Mouse (Mus musculus): ENCODE data around the gene Stab2. TPM values are rescaled to one million over a fixed set of nuclear protein-coding genes. Genes with fewer than 3 reads are reported as not detected.

Gene Stab2
- total and polyA plus RNA-seq, 2 experiments = 24.0 to 73.5 TPM

DNA sequence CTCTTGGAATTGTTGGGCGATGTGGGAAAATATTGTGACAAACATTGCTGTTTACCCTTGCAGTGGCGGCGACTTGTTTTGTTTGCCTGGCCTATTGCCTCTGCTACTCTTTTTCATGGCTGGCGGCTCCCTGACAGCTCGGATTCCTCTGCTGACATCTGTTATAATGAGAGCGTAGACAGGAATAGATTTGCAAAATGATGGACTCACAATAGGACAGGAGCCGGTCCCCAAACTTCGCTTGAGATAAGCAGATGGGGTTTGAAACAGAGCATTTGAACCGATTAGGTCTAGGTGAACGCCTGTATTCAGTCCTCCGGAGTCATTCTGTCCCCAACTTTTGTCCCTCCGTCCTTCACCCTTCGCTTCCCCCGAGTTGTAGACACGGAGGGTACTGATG is 28.0 kb upstream of the Stab2 start:
- Histone ChIP-seq H3K27ac (replicated peaks; ENCODE audit: insufficient read depth, low read depth, low read length) (no peak overlapping the region), H3K79me2 (ENCODE audit: control insufficient read depth, insufficient read depth, low read length) (no peaks in the 10 kb centered on the region), H3K9ac (ENCODE audit: low read depth, low read length) (no peak overlapping the region), H3K27me3 (ENCODE audit: control insufficient read depth, insufficient read depth, low read length) (no peaks in the 10 kb centered on the region), H3K4me1 (ENCODE audit: control insufficient read depth, insufficient read depth, low read length) (peaks cover 12% of the 10 kb centered on the region), H3K4me3 (ENCODE audit: insufficient read depth, low read depth, low read length) (no peak overlapping the region), H3K36me3 (ENCODE audit: control insufficient read depth, insufficient read depth, low read length) (no peaks in the 10 kb centered on the region)
- TF ChIP-seq POLR2A (IDR thresholded peaks at IDR 0.05; ENCODE audit: extremely low read depth, insufficient read depth, low read length) (no peak), CTCF (IDR thresholded peaks at IDR 0.05; ENCODE audit: low read depth, low read length) (no peak)
- no peak for DNase-seq (ENCODE audit: extremely low read depth, low read depth, low spot score)
- WGBS = 82% methylated on average over 15 of the region's 15 CpGs

DNA sequence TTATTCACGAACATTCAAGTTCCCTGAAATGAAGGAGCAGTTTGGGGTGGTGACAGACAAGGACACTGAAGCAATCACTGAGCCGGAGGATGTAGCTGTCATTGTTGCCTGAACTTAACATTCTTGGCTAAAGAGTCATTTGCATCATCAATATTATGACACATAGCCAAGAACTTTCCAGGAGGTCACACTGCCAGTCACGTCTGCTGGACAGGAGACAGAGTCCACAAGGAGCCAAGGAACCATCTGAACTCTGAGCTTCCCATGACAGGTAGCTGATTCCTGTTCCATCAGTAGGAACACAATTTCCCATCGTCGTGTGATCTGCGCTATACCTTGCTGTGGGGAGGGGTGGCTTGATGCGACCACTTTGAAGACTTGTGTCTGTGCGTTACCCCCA is 24.9 kb upstream of the Stab2 start:
- H3K36me3 ChIP-seq (ENCODE audit: control insufficient read depth, insufficient read depth, low read length) = no peaks in the 10 kb centered on the region
- TF ChIP-seq POLR2A (IDR thresholded peaks at IDR 0.05; ENCODE audit: extremely low read depth, insufficient read depth, low read length) (no peak), CTCF (IDR thresholded peaks at IDR 0.05; ENCODE audit: low read depth, low read length) (no peak)

DNA sequence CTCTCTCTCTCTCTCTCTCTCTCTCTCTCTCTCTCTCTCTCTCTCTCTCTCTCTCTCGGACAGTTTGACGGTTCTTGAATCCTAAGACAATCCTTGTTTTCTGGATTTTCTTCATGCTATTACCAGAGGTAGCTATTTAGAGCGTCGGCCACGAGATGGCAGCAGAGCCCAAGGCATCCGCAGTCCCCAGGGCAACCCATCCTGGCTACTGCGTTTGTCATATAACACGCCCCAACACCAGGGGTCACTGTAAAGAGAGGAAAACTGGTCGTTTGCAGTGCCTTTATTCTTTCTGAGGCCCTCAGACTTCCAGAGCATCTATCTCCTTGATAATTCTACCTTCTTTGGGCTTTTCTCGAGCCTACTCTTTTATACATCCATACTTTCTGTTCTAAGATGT is 17.1 kb upstream of the Stab2 start:
- no peak overlapping the region for H3K9ac ChIP-seq (ENCODE audit: low read depth, low read length)

More for the DNA sequence above, 24.9 kb upstream of the Stab2 start:
- WGBS = 42% methylated on average over 8 of the region's 8 CpGs
- H3K27ac ChIP-seq (replicated peaks; ENCODE audit: insufficient read depth, low read depth, low read length) = peak overlapping the region; percentile 42; the same call in 1 of the 2 replicates
- H3K9ac ChIP-seq (ENCODE audit: low read depth, low read length) = no peak overlapping the region
- DNase-seq (ENCODE audit: extremely low read depth, low read depth, low spot score) = peak; percentile 97
- no peak overlapping the region for H3K4me3 ChIP-seq (ENCODE audit: insufficient read depth, low read depth, low read length)
- H3K27me3 ChIP-seq (ENCODE audit: control insufficient read depth, insufficient read depth, low read length) = no peaks in the 10 kb centered on the region
- no peaks in the 10 kb centered on the region for H3K79me2 ChIP-seq (ENCODE audit: control insufficient read depth, insufficient read depth, low read length)
- peaks cover 14% of the 10 kb centered on the region for H3K4me1 ChIP-seq (ENCODE audit: control insufficient read depth, insufficient read depth, low read length)

DNA sequence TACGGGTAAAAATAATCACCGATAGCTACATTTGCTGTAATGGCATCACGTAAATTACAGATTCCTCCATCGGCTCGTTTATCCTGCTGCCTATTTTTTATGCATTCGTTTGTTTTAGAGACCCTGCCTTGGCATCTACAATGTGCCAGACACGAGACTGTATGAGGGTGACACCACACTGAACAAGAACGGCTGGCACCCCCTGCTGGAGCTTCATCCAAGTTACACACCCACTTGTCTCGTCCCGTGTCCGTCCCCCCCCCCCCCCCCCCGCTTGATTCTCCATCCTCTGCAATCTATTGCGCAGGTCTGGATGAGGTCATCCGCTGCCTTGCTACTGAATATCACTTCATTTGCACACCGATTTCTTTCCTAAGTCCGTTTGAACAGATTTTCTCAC is 12.9 kb upstream of the Stab2 start:
- Histone ChIP-seq H3K27me3 (ENCODE audit: control insufficient read depth, insufficient read depth, low read length) (no peaks in the 10 kb centered on the region), H3K4me3 (ENCODE audit: insufficient read depth, low read depth, low read length) (no peak overlapping the region), H3K9ac (ENCODE audit: low read depth, low read length) (no peak overlapping the region), H3K27ac (replicated peaks; ENCODE audit: insufficient read depth, low read depth, low read length) (no peak overlapping the region), H3K36me3 (ENCODE audit: control insufficient read depth, insufficient read depth, low read length) (no peaks in the 10 kb centered on the region), H3K79me2 (ENCODE audit: control insufficient read depth, insufficient read depth, low read length) (no peaks in the 10 kb centered on the region; the same call in 1 of the 2 replicates), H3K4me1 (ENCODE audit: control insufficient read depth, insufficient read depth, low read length) (no peaks in the 10 kb centered on the region)
- no peak for TF ChIP-seq POLR2A (IDR thresholded peaks at IDR 0.05; ENCODE audit: extremely low read depth, insufficient read depth, low read length)
- peak; percentile 47 for TF ChIP-seq CTCF (IDR thresholded peaks at IDR 0.05; ENCODE audit: low read depth, low read length)
- DNase-seq (ENCODE audit: extremely low read depth, low read depth, low spot score) = no peak
- 44% methylated on average over 16 of the region's 16 CpGs for WGBS

More for the DNA sequence above, 17.1 kb upstream of the Stab2 start:
- Histone ChIP-seq H3K36me3 (ENCODE audit: control insufficient read depth, insufficient read depth, low read length) (no peaks in the 10 kb centered on the region), H3K4me3 (ENCODE audit: insufficient read depth, low read depth, low read length) (no peak overlapping the region), H3K4me1 (ENCODE audit: control insufficient read depth, insufficient read depth, low read length) (no peaks in the 10 kb centered on the region), H3K27ac (replicated peaks; ENCODE audit: insufficient read depth, low read depth, low read length) (no peak overlapping the region), H3K79me2 (ENCODE audit: control insufficient read depth, insufficient read depth, low read length) (no peaks in the 10 kb centered on the region), H3K27me3 (ENCODE audit: control insufficient read depth, insufficient read depth, low read length) (no peaks in the 10 kb centered on the region)
- TF ChIP-seq CTCF (IDR thresholded peaks at IDR 0.05; ENCODE audit: low read depth, low read length) = peak; percentile 100
- no peak for TF ChIP-seq POLR2A (IDR thresholded peaks at IDR 0.05; ENCODE audit: extremely low read depth, insufficient read depth, low read length)
- peak; percentile 69 for DNase-seq (ENCODE audit: extremely low read depth, low read depth, low spot score)
- 2% methylated on average over 10 of the region's 10 CpGs for WGBS

DNA sequence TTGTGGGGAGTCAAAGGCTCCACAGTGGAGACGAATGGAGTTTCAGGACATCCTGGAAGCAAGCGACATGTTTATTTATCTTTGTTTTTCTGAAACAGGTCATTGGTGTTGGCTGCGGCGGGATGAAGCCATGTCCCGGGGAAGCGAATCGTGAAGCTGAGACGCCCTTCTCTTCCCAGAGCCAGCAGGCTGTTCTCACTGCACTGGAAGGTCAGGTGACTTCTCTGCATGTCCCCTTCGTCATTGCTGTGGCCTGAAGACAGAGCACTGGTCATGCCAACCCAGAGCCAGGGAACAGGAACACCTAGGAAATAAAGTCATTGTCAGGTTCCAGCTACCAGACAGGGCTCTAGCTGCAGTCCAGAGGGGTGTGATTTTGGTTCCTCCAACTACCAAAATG is 11.1 kb upstream of the Stab2 start:
- Histone ChIP-seq H3K36me3 (ENCODE audit: control insufficient read depth, insufficient read depth, low read length) (no peaks in the 10 kb centered on the region), H3K4me1 (ENCODE audit: control insufficient read depth, insufficient read depth, low read length) (no peaks in the 10 kb centered on the region; the same call in 1 of the 2 replicates)
- WGBS = 85% methylated on average over 9 of the region's 9 CpGs

DNA sequence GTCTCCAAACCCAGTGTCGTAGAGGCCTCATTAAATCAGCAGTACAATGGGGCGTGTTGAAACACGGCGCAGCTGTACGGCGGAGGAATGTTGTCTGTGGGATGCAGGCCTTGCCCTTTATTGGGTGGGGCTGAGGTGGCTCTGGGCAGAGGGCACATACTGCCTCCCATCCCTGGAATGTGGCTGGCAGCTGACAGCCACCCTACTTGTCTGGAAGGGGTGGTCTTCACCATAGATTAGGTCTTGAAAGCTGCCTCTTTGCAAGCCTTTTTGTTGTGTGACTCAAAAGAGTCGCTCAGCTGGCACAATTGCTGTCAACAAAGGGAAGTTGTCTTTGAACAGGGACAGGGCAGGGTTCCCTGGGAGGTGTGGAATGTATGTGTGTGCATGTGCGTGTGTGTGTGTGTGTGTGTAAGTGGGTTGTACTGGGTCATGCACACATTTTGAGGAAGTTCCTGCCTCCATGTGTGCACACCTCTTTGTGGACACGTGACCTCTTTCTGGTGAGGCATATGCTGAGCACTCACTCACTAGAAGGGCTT is 8.4 kb upstream of the Stab2 start:
- Histone ChIP-seq H3K4me1 (ENCODE audit: control insufficient read depth, insufficient read depth, low read length) (no peaks in the 10 kb centered on the region; the same call in 1 of the 2 replicates), H3K36me3 (ENCODE audit: control insufficient read depth, insufficient read depth, low read length) (no peaks in the 10 kb centered on the region), H3K27me3 (ENCODE audit: control insufficient read depth, insufficient read depth, low read length) (no peaks in the 10 kb centered on the region), H3K4me3 (ENCODE audit: insufficient read depth, low read depth, low read length) (no peak overlapping the region), H3K27ac (replicated peaks; ENCODE audit: insufficient read depth, low read depth, low read length) (no peak overlapping the region), H3K9ac (ENCODE audit: low read depth, low read length) (no peak overlapping the region), H3K79me2 (ENCODE audit: control insufficient read depth, insufficient read depth, low read length) (no peaks in the 10 kb centered on the region; the same call in 1 of the 2 replicates)
- TF ChIP-seq POLR2A (IDR thresholded peaks at IDR 0.05; ENCODE audit: extremely low read depth, insufficient read depth, low read length) (no peak), CTCF (IDR thresholded peaks at IDR 0.05; ENCODE audit: low read depth, low read length) (no peak)
- DNase-seq (ENCODE audit: extremely low read depth, low read depth, low spot score) = no peak
- 79% methylated on average over 9 of the region's 9 CpGs for WGBS

More for the DNA sequence above, 11.1 kb upstream of the Stab2 start:
- H3K9ac ChIP-seq (ENCODE audit: low read depth, low read length) = no peak overlapping the region
- no peak overlapping the region for H3K4me3 ChIP-seq (ENCODE audit: insufficient read depth, low read depth, low read length)
- no peaks in the 10 kb centered on the region; the same call in 1 of the 2 replicates for H3K79me2 ChIP-seq (ENCODE audit: control insufficient read depth, insufficient read depth, low read length)
- DNase-seq (ENCODE audit: extremely low read depth, low read depth, low spot score) = no peak
- no peaks in the 10 kb centered on the region for H3K27me3 ChIP-seq (ENCODE audit: control insufficient read depth, insufficient read depth, low read length)
- H3K27ac ChIP-seq (replicated peaks; ENCODE audit: insufficient read depth, low read depth, low read length) = no peak overlapping the region
- TF ChIP-seq POLR2A (IDR thresholded peaks at IDR 0.05; ENCODE audit: extremely low read depth, insufficient read depth, low read length) (no peak), CTCF (IDR thresholded peaks at IDR 0.05; ENCODE audit: low read depth, low read length) (no peak)

Measured in liver, adult 2 months (tissue).